Mouse (Mus musculus): ENCODE results near the gene Fam71e2. TPM values are rescaled to one million over a fixed set of nuclear protein-coding genes. Genes with fewer than 3 reads are reported as not detected.

Gene Fam71e2
- polyA plus RNA-seq, 1 experiment from 2014 or later = not detected

GRCm38 (mm10) chr7:4744886-4745285 is 26.2 kb downstream of the Fam71e2 start:
- no peaks in the 10 kb centered on the region for H3K9me3 ChIP-seq
- H3K9ac ChIP-seq = no peak overlapping the region
- no peak overlapping the region for H3K4me2 ChIP-seq
- H3K27me3 ChIP-seq = no peaks in the 10 kb centered on the region
- no peak for ATAC-seq (ENCODE audit: borderline replicate concordance, extremely low read depth, low FRiP score, low TSS enrichment)
- H3K4me1 ChIP-seq = peaks cover 26% of the 10 kb centered on the region
- peaks cover 17% of the 10 kb centered on the region for H3K36me3 ChIP-seq
- H3K27ac ChIP-seq = no peak overlapping the region
- no peak overlapping the region for H3K4me3 ChIP-seq
- 89% methylated on average over 6 of the region's 6 CpGs for WGBS

- Histone ChIP-seq H3K9me3 (no peaks in the 10 kb centered on the region), H3K4me1 (peaks cover 33% of the 10 kb centered on the region), H3K27ac (no peak overlapping the region), H3K27me3 (no peaks in the 10 kb centered on the region), H3K4me3 (no peak overlapping the region), H3K9ac (no peak overlapping the region), H3K4me2 (no peak overlapping the region), H3K36me3 (peaks cover 17% of the 10 kb centered on the region)
- no peak for ATAC-seq (ENCODE audit: borderline replicate concordance, extremely low read depth, low FRiP score, low TSS enrichment)
- 58% methylated on average over 2 of the region's 2 CpGs for WGBS
These were observed 27.7 kb downstream of the Fam71e2 start for GRCm38 (mm10) chr7:4743354-4743753.

- H3K27me3 ChIP-seq = no peaks in the 10 kb centered on the region
- no peak overlapping the region for H3K9ac ChIP-seq
- peaks cover 17% of the 10 kb centered on the region for H3K36me3 ChIP-seq
- H3K27ac ChIP-seq = no peak overlapping the region
- H3K4me1 ChIP-seq = peaks cover 33% of the 10 kb centered on the region
- 64% methylated on average over 6 of the region's 6 CpGs for whole genome bisulfite sequencing
- peak overlapping the region; percentile 75; the same call in 1 of the 2 replicates for H3K4me2 ChIP-seq
- ATAC-seq (ENCODE audit: borderline replicate concordance, extremely low read depth, low FRiP score, low TSS enrichment) = no peak
- no peak overlapping the region for H3K4me3 ChIP-seq
- no peaks in the 10 kb centered on the region for H3K9me3 ChIP-seq
These were observed 28.7 kb downstream of the Fam71e2 start for GRCm38 (mm10) chr7:4742482-4742819.

- Histone ChIP-seq H3K9me3 (no peaks in the 10 kb centered on the region), H3K4me1 (peaks cover 33% of the 10 kb centered on the region), H3K27ac (peak overlapping the region; percentile 9; the same call in 1 of the 2 replicates), H3K27me3 (no peaks in the 10 kb centered on the region), H3K4me3 (peak overlapping the region; percentile 79), H3K4me2 (peak overlapping the region; percentile 75), H3K36me3 (peaks cover 16% of the 10 kb centered on the region), H3K9ac (no peak overlapping the region)
- ATAC-seq (ENCODE audit: borderline replicate concordance, extremely low read depth, low FRiP score, low TSS enrichment) = no peak
- WGBS = 72% methylated on average over 21 of the region's 21 CpGs
These were observed 29.2 kb downstream of the Fam71e2 start for GRCm38 (mm10) chr7:4741672-4742481.

- peak overlapping the region; percentile 75 for H3K4me2 ChIP-seq
- H3K4me3 ChIP-seq = peak overlapping the region; percentile 79
- H3K4me1 ChIP-seq = peaks cover 33% of the 10 kb centered on the region
- no peak for ATAC-seq (ENCODE audit: borderline replicate concordance, extremely low read depth, low FRiP score, low TSS enrichment)
- peak overlapping the region; percentile 81 for H3K9ac ChIP-seq
- no peaks in the 10 kb centered on the region for H3K27me3 ChIP-seq
- H3K27ac ChIP-seq = peak overlapping the region; percentile 78
- H3K9me3 ChIP-seq = no peaks in the 10 kb centered on the region
- 3% methylated on average over 4 of the region's 4 CpGs for WGBS
- peaks cover 10% of the 10 kb centered on the region; the same call in 1 of the 2 replicates for H3K36me3 ChIP-seq
These were observed 30.0 kb downstream of the Fam71e2 start for GRCm38 (mm10) chr7:4741151-4741550.

GRCm38 (mm10) chr7:4740309-4740727 is 30.8 kb downstream of the Fam71e2 start:
- Histone ChIP-seq H3K27ac (peak overlapping the region; percentile 78), H3K27me3 (no peaks in the 10 kb centered on the region), H3K4me1 (peaks cover 33% of the 10 kb centered on the region), H3K4me2 (peak overlapping the region; percentile 75), H3K36me3 (peaks cover 5% of the 10 kb centered on the region; the same call in 1 of the 2 replicates), H3K9me3 (no peaks in the 10 kb centered on the region), H3K4me3 (peak overlapping the region; percentile 79), H3K9ac (peak overlapping the region; percentile 81)
- WGBS = 1% methylated on average over 12 of the region's 14 CpGs
- ATAC-seq (ENCODE audit: borderline replicate concordance, extremely low read depth, low FRiP score, low TSS enrichment) = peak; percentile 40

- Histone ChIP-seq H3K9ac (peak within 1 kb of the TSS; percentile 81), H3K27ac (peak within 1 kb of the TSS; percentile 78), H3K4me1 (peaks cover 33% of the 10 kb centered on the region), H3K4me2 (peak within 1 kb of the TSS; percentile 75), H3K4me3 (peak within 1 kb of the TSS; percentile 79), H3K27me3 (no peaks in the 10 kb centered on the region), H3K36me3 (peaks cover 5% of the 10 kb centered on the region; the same call in 1 of the 2 replicates), H3K9me3 (no peaks in the 10 kb centered on the region)
- peak; percentile 97 for ATAC-seq (ENCODE audit: borderline replicate concordance, extremely low read depth, low FRiP score, low TSS enrichment)
- WGBS = under 1% methylated on average over 38 of the region's 44 CpGs
These were observed 31.4 kb downstream of the Fam71e2 start, which contains the start of gene Kmt5c for GRCm38 (mm10) chr7:4739544-4740275. TSS of gene Kmt5c (plus strand) at chr7:4740115.

GRCm38 (mm10) chr7:4739041-4739543 is 32.0 kb downstream of the Fam71e2 start:
- H3K9ac ChIP-seq = 0 out of 2 replicates have a peak overlapping the region, but pooled peaks have one; percentile 0
- 54% methylated on average over 10 of the region's 10 CpGs for WGBS
- no peak for ATAC-seq (ENCODE audit: borderline replicate concordance, extremely low read depth, low FRiP score, low TSS enrichment)

GRCm38 (mm10) chr7:4732968-4733392 is 38.1 kb downstream of the Fam71e2 start:
- H3K4me1 ChIP-seq = no peaks in the 10 kb centered on the region
- no peak overlapping the region for H3K4me3 ChIP-seq
- 49% methylated on average over 6 of the region's 6 CpGs for WGBS
- no peaks in the 10 kb centered on the region for H3K36me3 ChIP-seq
- H3K27me3 ChIP-seq = 0 out of 2 replicates have a peak, but pooled peaks cover 2% of the 10 kb centered on the region
- no peaks in the 10 kb centered on the region for H3K9me3 ChIP-seq
- no peak for ATAC-seq (ENCODE audit: borderline replicate concordance, extremely low read depth, low FRiP score, low TSS enrichment)
- H3K27ac ChIP-seq = no peak overlapping the region
- H3K9ac ChIP-seq = no peak overlapping the region
- H3K4me2 ChIP-seq = no peak overlapping the region

More at GRCm38 (mm10) chr7:4739041-4739543, 32.0 kb downstream of the Fam71e2 start:
- H3K4me3 ChIP-seq = peak overlapping the region; percentile 39
- H3K9me3 ChIP-seq = no peaks in the 10 kb centered on the region
- peak overlapping the region; percentile 37 for H3K27ac ChIP-seq
- H3K36me3 ChIP-seq = no peaks in the 10 kb centered on the region; the same call in 1 of the 2 replicates
- no peaks in the 10 kb centered on the region for H3K27me3 ChIP-seq
- H3K4me2 ChIP-seq = peak overlapping the region; percentile 51
- H3K4me1 ChIP-seq = peaks cover 33% of the 10 kb centered on the region

GRCm38 (mm10) chr7:4731090-4731489 is 40.0 kb downstream of the Fam71e2 start:
- WGBS = 79% methylated on average over 5 of the region's 5 CpGs
- ATAC-seq (ENCODE audit: borderline replicate concordance, extremely low read depth, low FRiP score, low TSS enrichment) = no peak
- no peaks in the 10 kb centered on the region for H3K9me3 ChIP-seq

GRCm38 (mm10) chr7:4725169-4725568 is 45.9 kb downstream of the Fam71e2 start, which contains the start of gene Tmem150b:
TSS of gene Tmem150b (minus strand) at chr7:4725249.
- H3K9ac ChIP-seq = no peak within 1 kb of the TSS
- H3K27me3 ChIP-seq = no peaks in the 10 kb centered on the region
- no peak within 1 kb of the TSS for H3K27ac ChIP-seq
- no peaks in the 10 kb centered on the region for H3K9me3 ChIP-seq
- ATAC-seq (ENCODE audit: borderline replicate concordance, extremely low read depth, low FRiP score, low TSS enrichment) = no peak
- 59% methylated on average over 7 of the region's 7 CpGs for WGBS
- no peak within 1 kb of the TSS for H3K4me2 ChIP-seq
- H3K36me3 ChIP-seq = no peaks in the 10 kb centered on the region
- H3K4me1 ChIP-seq = no peaks in the 10 kb centered on the region
- H3K4me3 ChIP-seq = no peak within 1 kb of the TSS

More at GRCm38 (mm10) chr7:4731090-4731489, 40.0 kb downstream of the Fam71e2 start:
- Histone ChIP-seq H3K9ac (no peak overlapping the region), H3K27ac (no peak overlapping the region), H3K4me1 (no peaks in the 10 kb centered on the region), H3K4me2 (no peak overlapping the region), H3K4me3 (no peak overlapping the region), H3K36me3 (no peaks in the 10 kb centered on the region), H3K27me3 (0 out of 2 replicates have a peak, but pooled peaks cover 2% of the 10 kb centered on the region)
